Mouse (Mus musculus) kidney, embryonic 16.5 days (tissue): Measurements from ENCODE around the gene Msi2. TPM values are rescaled to one million over a fixed set of nuclear protein-coding genes. Genes with fewer than 3 reads are reported as not detected.
A peak's percentile ranks its signal among the peaks of the same experiment; 100 is the strongest.

Experiments
- ATAC-seq: fragments of 200-750 bp; cut with Nextera tagmentation; 2 replicates; pipeline ENCODE4 v1.8.0; 2017; ENCODE audit warnings: moderate TSS enrichment; ENCODE audit not compliant: low FRiP score, low TSS enrichment
- H3K27ac ChIP-seq: fragments of 300-500 bp; sonication (generic); 2 replicates; pipeline ENCODE4 v1.5.1; 2014; ENCODE audit warnings: low read length
- H3K27me3 ChIP-seq: fragments of 300-500 bp; sonication (generic); 2 replicates; pipeline ENCODE4 v1.6.1; 2014; ENCODE audit warnings: low read length, control low read depth, mixed read lengths; ENCODE audit not compliant: insufficient read depth
- H3K36me3 ChIP-seq: fragments of 300-500 bp; sonication (generic); 2 replicates; pipeline ENCODE4 v1.6.1; 2014; ENCODE audit warnings: low read length, control low read depth, mixed read lengths; ENCODE audit not compliant: insufficient read depth
- H3K4me1 ChIP-seq: fragments of 300-500 bp; sonication (generic); 2 replicates; pipeline ENCODE4 v1.6.1; 2014; ENCODE audit warnings: low read length, control low read depth, mixed read lengths; ENCODE audit not compliant: insufficient read depth
- H3K4me2 ChIP-seq: fragments of 300-500 bp; sonication (generic); replicated peaks from 2 replicates; pipeline ENCODE4 v1.6.1; 2014; ENCODE audit warnings: low read depth, low read length
- H3K4me3 ChIP-seq: fragments of 300-500 bp; sonication (generic); 2 replicates; pipeline ENCODE4 v1.5.1; 2014; ENCODE audit warnings: mild to moderate bottlenecking, low read length
- H3K9ac ChIP-seq: fragments of 300-500 bp; sonication (generic); replicated peaks from 2 replicates; pipeline ENCODE4 v1.6.1; 2014; ENCODE audit warnings: low read length
- H3K9me3 ChIP-seq: fragments of 300-500 bp; sonication (generic); 2 replicates; pipeline ENCODE4 v1.6.1; 2016; ENCODE audit warnings: low read length, control low read depth
- WGBS: fragments of 180-500 bp; shearing (Covaris S2); extraction: QIAGEN DNeasy Blood & Tissue Kit; methylation state at CpG from one replicate; pipeline ENCODE4 v1.1.7; 2014; 5-methylcytosine and 5-hydroxymethylcytosine counted together
- polyA plus RNA-seq: library from polyadenylated mRNA; unstranded; fragments of >200 nt; fragmentation: Nextera tagmentation; extraction: Ambion mirVana; gene quantifications from 2 replicates; pipeline ENCODE4 v1.2.1, GENCODE M21; 2015

The Msi2 gene
- polyA plus RNA-seq, 1 experiment from 2014 or later: 24.3 TPM

- peak overlapping the region; percentile 61 for H3K9ac ChIP-seq
- H3K4me1 ChIP-seq: peaks cover 76% of the 10 kb centered on the region
- peak overlapping the region; percentile 91 for H3K27ac ChIP-seq
- 8% methylated on average over 8 of the region's 8 CpGs for WGBS
- no peaks in the 10 kb centered on the region for H3K9me3 ChIP-seq
- no peaks in the 10 kb centered on the region for H3K27me3 ChIP-seq
- peak overlapping the region; percentile 26; the same call in 1 of the 2 replicates for H3K4me2 ChIP-seq
- no peaks in the 10 kb centered on the region; the same call in 1 of the 2 replicates for H3K36me3 ChIP-seq
- H3K4me3 ChIP-seq: no peak overlapping the region
- ATAC-seq: peak; percentile 17; the same call in 1 of the 2 replicates
Measured at GRCm38 (mm10) chr11:88583259-88583833, 135.0 kb downstream of the Msi2 start.

- peak overlapping the region; percentile 91 for H3K27ac ChIP-seq
- peak overlapping the region; percentile 34 for H3K4me2 ChIP-seq
- H3K9ac ChIP-seq: peak overlapping the region; percentile 61
- H3K4me3 ChIP-seq: no peak overlapping the region
- no peaks in the 10 kb centered on the region for H3K27me3 ChIP-seq
- no peaks in the 10 kb centered on the region for H3K9me3 ChIP-seq
- peaks cover 71% of the 10 kb centered on the region for H3K4me1 ChIP-seq
- no peaks in the 10 kb centered on the region; the same call in 1 of the 2 replicates for H3K36me3 ChIP-seq
- WGBS: 5% methylated on average over 7 of the region's 7 CpGs
- ATAC-seq: no peak
Measured at GRCm38 (mm10) chr11:88582781-88583180, 135.5 kb downstream of the Msi2 start.

- ATAC-seq: peak; percentile 55
- H3K27me3 ChIP-seq: no peaks in the 10 kb centered on the region
- H3K4me3 ChIP-seq: no peak overlapping the region
- peak overlapping the region; percentile 53 for H3K9ac ChIP-seq
- peak overlapping the region; percentile 91 for H3K27ac ChIP-seq
- H3K36me3 ChIP-seq: no peaks in the 10 kb centered on the region; the same call in 1 of the 2 replicates
- no peaks in the 10 kb centered on the region for H3K9me3 ChIP-seq
- 12% methylated on average over 13 of the region's 13 CpGs for WGBS
- peaks cover 71% of the 10 kb centered on the region for H3K4me1 ChIP-seq
- H3K4me2 ChIP-seq: peak overlapping the region; percentile 34
Measured at GRCm38 (mm10) chr11:88582021-88582707, 136.1 kb downstream of the Msi2 start.

GRCm38 (mm10) chr11:88581375-88581774 lies 136.9 kb downstream of the Msi2 start:
- peak overlapping the region; percentile 91 for H3K27ac ChIP-seq
- no peaks in the 10 kb centered on the region for H3K9me3 ChIP-seq
- no peak for ATAC-seq
- H3K4me1 ChIP-seq: peaks cover 71% of the 10 kb centered on the region
- no peak overlapping the region for H3K4me2 ChIP-seq
- 58% methylated on average over 7 of the region's 7 CpGs for WGBS
- no peaks in the 10 kb centered on the region; the same call in 1 of the 2 replicates for H3K36me3 ChIP-seq
- H3K9ac ChIP-seq: peak overlapping the region; percentile 17; the same call in 1 of the 2 replicates
- no peaks in the 10 kb centered on the region for H3K27me3 ChIP-seq
- H3K4me3 ChIP-seq: no peak overlapping the region

GRCm38 (mm10) chr11:88578700-88579099 lies 139.6 kb downstream of the Msi2 start:
- Histone ChIP-seq H3K9ac (no peak overlapping the region), H3K27me3 (no peaks in the 10 kb centered on the region), H3K4me1 (peaks cover 65% of the 10 kb centered on the region), H3K4me3 (no peak overlapping the region), H3K27ac (no peak overlapping the region), H3K9me3 (no peaks in the 10 kb centered on the region), H3K4me2 (no peak overlapping the region), H3K36me3 (no peaks in the 10 kb centered on the region; the same call in 1 of the 2 replicates)
- no peak for ATAC-seq
- WGBS: 89% methylated on average over 2 of the region's 2 CpGs

GRCm38 (mm10) chr11:88577076-88577475 lies 141.2 kb downstream of the Msi2 start:
- Histone ChIP-seq H3K4me1 (peaks cover 62% of the 10 kb centered on the region), H3K9me3 (no peaks in the 10 kb centered on the region), H3K27me3 (no peaks in the 10 kb centered on the region), H3K4me3 (no peak overlapping the region), H3K36me3 (no peaks in the 10 kb centered on the region; the same call in 1 of the 2 replicates), H3K9ac (no peak overlapping the region), H3K4me2 (no peak overlapping the region), H3K27ac (no peak overlapping the region)
- WGBS: 60% methylated on average over 7 of the region's 7 CpGs
- ATAC-seq: no peak

GRCm38 (mm10) chr11:88576233-88576998 lies 141.9 kb downstream of the Msi2 start:
- 60% methylated on average over 7 of the region's 7 CpGs for WGBS
- Histone ChIP-seq H3K36me3 (no peaks in the 10 kb centered on the region; the same call in 1 of the 2 replicates), H3K9me3 (no peaks in the 10 kb centered on the region), H3K27ac (no peak overlapping the region), H3K27me3 (no peaks in the 10 kb centered on the region), H3K4me1 (peaks cover 58% of the 10 kb centered on the region), H3K4me3 (no peak overlapping the region), H3K4me2 (no peak overlapping the region), H3K9ac (no peak overlapping the region)
- 0 out of 2 replicates have a peak, but pooled peaks have one; percentile 25 for ATAC-seq

GRCm38 (mm10) chr11:88574575-88575360 lies 143.5 kb downstream of the Msi2 start:
- H3K4me1 ChIP-seq: peaks cover 55% of the 10 kb centered on the region
- no peak overlapping the region for H3K27ac ChIP-seq
- peaks cover 3% of the 10 kb centered on the region; the same call in 1 of the 2 replicates for H3K36me3 ChIP-seq
- ATAC-seq: no peak
- H3K9me3 ChIP-seq: no peaks in the 10 kb centered on the region
- no peak overlapping the region for H3K4me2 ChIP-seq
- no peak overlapping the region for H3K9ac ChIP-seq
- WGBS: 71% methylated on average over 4 of the region's 4 CpGs
- H3K27me3 ChIP-seq: no peaks in the 10 kb centered on the region
- H3K4me3 ChIP-seq: no peak overlapping the region

- Histone ChIP-seq H3K27me3 (no peaks in the 10 kb centered on the region), H3K36me3 (peaks cover 3% of the 10 kb centered on the region; the same call in 1 of the 2 replicates), H3K4me2 (no peak overlapping the region), H3K27ac (no peak overlapping the region), H3K4me1 (peaks cover 58% of the 10 kb centered on the region), H3K4me3 (no peak overlapping the region), H3K9ac (no peak overlapping the region), H3K9me3 (no peaks in the 10 kb centered on the region)
- no peak for ATAC-seq
- 79% methylated on average over 5 of the region's 5 CpGs for WGBS
Measured at GRCm38 (mm10) chr11:88573013-88573412, 145.3 kb downstream of the Msi2 start.
